Mouse (Mus musculus) heart, embryonic 10.5 days (tissue): Measurements from ENCODE around the gene Etl4. TPM values are rescaled to one million over a fixed set of nuclear protein-coding genes. Genes with fewer than 3 reads are reported as not detected.

Experiments
- DNase-seq: peaks from one replicate; pipeline ENCODE4 v3.0.0-alpha.2; 2017; ENCODE audit warnings: low spot score
- H3K27ac ChIP-seq: fragments of 300-500 bp; sonication (generic); 2 replicates; pipeline ENCODE4 v1.5.1; 2016; ENCODE audit warnings: mild to moderate bottlenecking
- H3K27me3 ChIP-seq: fragments of 300-500 bp; sonication (generic); 2 replicates; pipeline ENCODE4 v1.6.1; 2016; ENCODE audit warnings: mild to moderate bottlenecking; ENCODE audit not compliant: poor library complexity, insufficient read depth, severe bottlenecking
- H3K36me3 ChIP-seq: fragments of 300-500 bp; sonication (generic); 2 replicates; pipeline ENCODE4 v1.6.1; 2016; ENCODE audit warnings: mild to moderate bottlenecking, moderate library complexity
- H3K4me1 ChIP-seq: fragments of 300-500 bp; sonication (generic); 2 replicates; pipeline ENCODE4 v1.6.1; 2016; ENCODE audit warnings: mild to moderate bottlenecking
- H3K4me3 ChIP-seq: fragments of 300-500 bp; sonication (generic); 2 replicates; pipeline ENCODE4 v1.5.1; 2016; ENCODE audit warnings: mild to moderate bottlenecking, moderate library complexity
- H3K9me3 ChIP-seq: fragments of 300-500 bp; sonication (generic); 2 replicates; pipeline ENCODE4 v1.6.1; 2016; ENCODE audit warnings: mild to moderate bottlenecking, moderate library complexity
- WGBS: fragments of 180-500 bp; shearing (Covaris S2); methylation state at CpG from one replicate; pipeline ENCODE4 v1.1.7; 2016; 5-methylcytosine and 5-hydroxymethylcytosine counted together
- polyA plus RNA-seq: library from polyadenylated mRNA; unstranded; fragments of >200 nt; fragmentation: Nextera tagmentation; extraction: Ambion mirVana; gene quantifications from 2 replicates; pipeline ENCODE4 v1.2.1, GENCODE M21; 2016

Gene Etl4
- polyA plus RNA-seq, 1 experiment from 2014 or later = 18.7 TPM

- peaks cover 27% of the 10 kb centered on the region for H3K4me1 ChIP-seq
- no peaks in the 10 kb centered on the region for H3K9me3 ChIP-seq
- H3K27me3 ChIP-seq = no peaks in the 10 kb centered on the region
- no peak for DNase-seq
- no peak overlapping the region for H3K4me3 ChIP-seq
- WGBS = 25% methylated on average over 4 of the region's 4 CpGs
- H3K36me3 ChIP-seq = peaks cover 13% of the 10 kb centered on the region
- peak overlapping the region; percentile 62; the same call in 1 of the 2 replicates for H3K27ac ChIP-seq
Observed at GRCm38 (mm10) chr2:20525879-20526593, 616.5 kb downstream of the Etl4 start.

- H3K27me3 ChIP-seq = no peaks in the 10 kb centered on the region
- peaks cover 13% of the 10 kb centered on the region for H3K36me3 ChIP-seq
- DNase-seq = no peak
- no peak overlapping the region for H3K27ac ChIP-seq
- no peaks in the 10 kb centered on the region for H3K9me3 ChIP-seq
- 98% methylated on average over 3 of the region's 3 CpGs for WGBS
- no peak overlapping the region for H3K4me3 ChIP-seq
- H3K4me1 ChIP-seq = peaks cover 19% of the 10 kb centered on the region
Observed at GRCm38 (mm10) chr2:20526856-20527255, 617.3 kb downstream of the Etl4 start.

- Histone ChIP-seq H3K4me3 (no peak overlapping the region), H3K27ac (no peak overlapping the region), H3K4me1 (0 out of 2 replicates have a peak, but pooled peaks cover 4% of the 10 kb centered on the region), H3K36me3 (peaks cover 13% of the 10 kb centered on the region), H3K9me3 (no peaks in the 10 kb centered on the region), H3K27me3 (no peaks in the 10 kb centered on the region)
- 17% methylated on average over 3 of the region's 3 CpGs for WGBS
- DNase-seq = no peak
Observed at GRCm38 (mm10) chr2:20532623-20533022, 623.0 kb downstream of the Etl4 start.

- Histone ChIP-seq H3K36me3 (0 out of 2 replicates have a peak, but pooled peaks cover 2% of the 10 kb centered on the region), H3K9me3 (no peaks in the 10 kb centered on the region), H3K27ac (no peak overlapping the region), H3K4me3 (no peak overlapping the region), H3K27me3 (no peaks in the 10 kb centered on the region), H3K4me1 (0 out of 2 replicates have a peak, but pooled peaks cover under 1% of the 10 kb centered on the region)
- WGBS = 73% methylated on average over 6 of the region's 6 CpGs
- DNase-seq = no peak
Observed at GRCm38 (mm10) chr2:20537785-20538184, 628.2 kb downstream of the Etl4 start.

- no peaks in the 10 kb centered on the region for H3K9me3 ChIP-seq
- no peaks in the 10 kb centered on the region for H3K4me1 ChIP-seq
- DNase-seq = no peak
- no peak overlapping the region for H3K4me3 ChIP-seq
- WGBS = 78% methylated on average over 4 of the region's 4 CpGs
- no peak overlapping the region for H3K27ac ChIP-seq
- H3K36me3 ChIP-seq = 0 out of 2 replicates have a peak, but pooled peaks cover 2% of the 10 kb centered on the region
- no peaks in the 10 kb centered on the region for H3K27me3 ChIP-seq
Observed at GRCm38 (mm10) chr2:20538871-20539270, 629.3 kb downstream of the Etl4 start.

- H3K4me3 ChIP-seq = no peak overlapping the region
- H3K9me3 ChIP-seq = no peaks in the 10 kb centered on the region
- no peak overlapping the region for H3K27ac ChIP-seq
- H3K36me3 ChIP-seq = peaks cover 2% of the 10 kb centered on the region; the same call in 1 of the 2 replicates
- H3K4me1 ChIP-seq = peaks cover 3% of the 10 kb centered on the region; the same call in 1 of the 2 replicates
- no peaks in the 10 kb centered on the region for H3K27me3 ChIP-seq
- DNase-seq = no peak
Observed at GRCm38 (mm10) chr2:20541261-20541660, 631.7 kb downstream of the Etl4 start.

- 73% methylated on average over 7 of the region's 7 CpGs for WGBS
- peaks cover 2% of the 10 kb centered on the region; the same call in 1 of the 2 replicates for H3K36me3 ChIP-seq
- no peak overlapping the region for H3K27ac ChIP-seq
- peaks cover 13% of the 10 kb centered on the region for H3K4me1 ChIP-seq
- no peaks in the 10 kb centered on the region for H3K9me3 ChIP-seq
- no peak for DNase-seq
- H3K27me3 ChIP-seq = no peaks in the 10 kb centered on the region
- H3K4me3 ChIP-seq = no peak overlapping the region
Observed at GRCm38 (mm10) chr2:20542286-20542685, 632.7 kb downstream of the Etl4 start.

- Histone ChIP-seq H3K4me3 (no peak overlapping the region), H3K27ac (no peak overlapping the region), H3K36me3 (no peaks in the 10 kb centered on the region; the same call in 1 of the 2 replicates), H3K9me3 (no peaks in the 10 kb centered on the region), H3K27me3 (no peaks in the 10 kb centered on the region), H3K4me1 (peaks cover 18% of the 10 kb centered on the region)
- 78% methylated on average over 2 of the region's 2 CpGs for WGBS
- DNase-seq = no peak
Observed at GRCm38 (mm10) chr2:20545624-20546023, 636.0 kb downstream of the Etl4 start.

- Histone ChIP-seq H3K4me1 (peaks cover 18% of the 10 kb centered on the region), H3K27ac (no peak overlapping the region), H3K9me3 (no peaks in the 10 kb centered on the region), H3K36me3 (no peaks in the 10 kb centered on the region; the same call in 1 of the 2 replicates), H3K27me3 (no peaks in the 10 kb centered on the region), H3K4me3 (peak overlapping the region; percentile 43)
- no peak for DNase-seq
- WGBS = 16% methylated on average over 11 of the region's 11 CpGs
Observed at GRCm38 (mm10) chr2:20546496-20547348, 637.1 kb downstream of the Etl4 start.

- H3K4me1 ChIP-seq = peaks cover 18% of the 10 kb centered on the region
- H3K9me3 ChIP-seq = no peaks in the 10 kb centered on the region
- no peaks in the 10 kb centered on the region; the same call in 1 of the 2 replicates for H3K36me3 ChIP-seq
- no peak overlapping the region for H3K27ac ChIP-seq
- 11% methylated on average over 5 of the region's 5 CpGs for WGBS
- H3K4me3 ChIP-seq = peak overlapping the region; percentile 43
- H3K27me3 ChIP-seq = no peaks in the 10 kb centered on the region
- DNase-seq = no peak
Observed at GRCm38 (mm10) chr2:20547349-20547677, 637.7 kb downstream of the Etl4 start.

GRCm38 (mm10) chr2:20547686-20548624 lies 638.4 kb downstream of the Etl4 start:
- 40% methylated on average over 18 of the region's 18 CpGs for WGBS
- DNase-seq = no peak
- Histone ChIP-seq H3K36me3 (no peaks in the 10 kb centered on the region; the same call in 1 of the 2 replicates), H3K4me3 (peak overlapping the region; percentile 43), H3K27me3 (no peaks in the 10 kb centered on the region), H3K27ac (no peak overlapping the region), H3K4me1 (peaks cover 18% of the 10 kb centered on the region), H3K9me3 (no peaks in the 10 kb centered on the region)

- H3K27me3 ChIP-seq = no peaks in the 10 kb centered on the region
- no peaks in the 10 kb centered on the region; the same call in 1 of the 2 replicates for H3K36me3 ChIP-seq
- no peak overlapping the region for H3K27ac ChIP-seq
- peaks cover 18% of the 10 kb centered on the region for H3K4me1 ChIP-seq
- no peaks in the 10 kb centered on the region for H3K9me3 ChIP-seq
- WGBS = 63% methylated on average over 5 of the region's 5 CpGs
- no peak for DNase-seq
- no peak overlapping the region for H3K4me3 ChIP-seq
Observed at GRCm38 (mm10) chr2:20549065-20549464, 639.5 kb downstream of the Etl4 start.
